Mouse (Mus musculus): ENCODE measurements around the gene Lpxn. TPM values are rescaled to one million over a fixed set of nuclear protein-coding genes. Genes with fewer than 3 reads are reported as not detected.

The Lpxn gene
- polyA plus RNA-seq, 1 experiment from 2014 or later = 0.63 TPM

Other genes starting within 250 kb of the Lpxn start
- 0.09 TPM in 1 of 2 replicates, not detected in the other for gene Gm4952, start 196.2 kb upstream of the Lpxn start, polyA plus RNA-seq (2015; fragmentation: Nextera tagmentation; extraction: Ambion mirVana)
- not detected in 2 replicates for gene Glyat, start 162.9 kb upstream of the Lpxn start, polyA plus RNA-seq (2015; fragmentation: Nextera tagmentation; extraction: Ambion mirVana)
- gene Olfr1442, start 125.8 kb upstream of the Lpxn start, polyA plus RNA-seq (2015; fragmentation: Nextera tagmentation; extraction: Ambion mirVana) = not detected in 2 replicates
- gene Olfr1443, start 118.1 kb upstream of the Lpxn start, polyA plus RNA-seq (2015; fragmentation: Nextera tagmentation; extraction: Ambion mirVana) = not detected in 2 replicates
- gene Keg1, start 100.4 kb upstream of the Lpxn start, polyA plus RNA-seq (2015; fragmentation: Nextera tagmentation; extraction: Ambion mirVana) = not detected in 2 replicates
- 1.4 and 2.0 TPM in 2 replicates for gene Cntf, start 30.6 kb upstream of the Lpxn start, polyA plus RNA-seq (2015; fragmentation: Nextera tagmentation; extraction: Ambion mirVana)
- gene Zfp91, start 67 bp upstream of the Lpxn start, polyA plus RNA-seq (2015; fragmentation: Nextera tagmentation; extraction: Ambion mirVana) = 11.0 and 12.0 TPM in 2 replicates
- gene Gm5244, start 50.5 kb downstream of the Lpxn start, polyA plus RNA-seq (2015; fragmentation: Nextera tagmentation; extraction: Ambion mirVana) = not detected in 2 replicates
- not detected in 2 replicates for gene Olfr1444, start 61.1 kb downstream of the Lpxn start, polyA plus RNA-seq (2015; fragmentation: Nextera tagmentation; extraction: Ambion mirVana)
- not detected in 2 replicates for gene Olfr1445, start 87.7 kb downstream of the Lpxn start, polyA plus RNA-seq (2015; fragmentation: Nextera tagmentation; extraction: Ambion mirVana)
- not detected in 2 replicates for gene Olfr1446, start 97.3 kb downstream of the Lpxn start, polyA plus RNA-seq (2015; fragmentation: Nextera tagmentation; extraction: Ambion mirVana)
- not detected in 2 replicates for gene Olfr1447, start 107.5 kb downstream of the Lpxn start, polyA plus RNA-seq (2015; fragmentation: Nextera tagmentation; extraction: Ambion mirVana)
- not detected in 2 replicates for gene Olfr1448, start 128.2 kb downstream of the Lpxn start, polyA plus RNA-seq (2015; fragmentation: Nextera tagmentation; extraction: Ambion mirVana)
- not detected in 2 replicates for gene Olfr1449, start 134.6 kb downstream of the Lpxn start, polyA plus RNA-seq (2015; fragmentation: Nextera tagmentation; extraction: Ambion mirVana)
- gene Olfr1450, start 154.1 kb downstream of the Lpxn start, polyA plus RNA-seq (2015; fragmentation: Nextera tagmentation; extraction: Ambion mirVana) = not detected in 2 replicates
- not detected in 2 replicates for gene Olfr1451, start 198.8 kb downstream of the Lpxn start, polyA plus RNA-seq (2015; fragmentation: Nextera tagmentation; extraction: Ambion mirVana)
- not detected in 2 replicates for gene Olfr1453, start 232.1 kb downstream of the Lpxn start, polyA plus RNA-seq (2015; fragmentation: Nextera tagmentation; extraction: Ambion mirVana)